Mouse (Mus musculus) layer of hippocampus, adult 2 months (tissue): Measurements from ENCODE around the gene Usp33. TPM values are rescaled to one million over a fixed set of nuclear protein-coding genes. Genes with fewer than 3 reads are reported as not detected.

Experiments
- DNase-seq, 2 experiments: peaks; one replicate each; pipeline ENCODE4 v3.0.0; 2022; ENCODE audit warnings: low spot score in 2 of 2
- H3K27ac ChIP-seq: fragments of 200-600 bp; 2 replicates; pipeline ENCODE4 v1.8.1; 2022
- H3K4me3 ChIP-seq: fragments of 200-600 bp; 2 replicates; pipeline ENCODE4 v1.8.1; 2022; ENCODE audit warnings: mild to moderate bottlenecking
- CTCF ChIP-seq: fragments of 200-600 bp; conservative IDR thresholded peaks from 2 replicates; pipeline ENCODE4 v1.8.1; 2022; ENCODE audit warnings: antibody characterized with exemption, mild to moderate bottlenecking, moderate library complexity
- total RNA-seq, 2 experiments: library from RNA; stranded (reverse); gene quantifications; 2 replicates each; pipeline ENCODE4 v1.2.3; 2021

Usp33 gene
- total RNA-seq, 2 experiments from 2014 or later: 129 to 130 TPM

DNA sequence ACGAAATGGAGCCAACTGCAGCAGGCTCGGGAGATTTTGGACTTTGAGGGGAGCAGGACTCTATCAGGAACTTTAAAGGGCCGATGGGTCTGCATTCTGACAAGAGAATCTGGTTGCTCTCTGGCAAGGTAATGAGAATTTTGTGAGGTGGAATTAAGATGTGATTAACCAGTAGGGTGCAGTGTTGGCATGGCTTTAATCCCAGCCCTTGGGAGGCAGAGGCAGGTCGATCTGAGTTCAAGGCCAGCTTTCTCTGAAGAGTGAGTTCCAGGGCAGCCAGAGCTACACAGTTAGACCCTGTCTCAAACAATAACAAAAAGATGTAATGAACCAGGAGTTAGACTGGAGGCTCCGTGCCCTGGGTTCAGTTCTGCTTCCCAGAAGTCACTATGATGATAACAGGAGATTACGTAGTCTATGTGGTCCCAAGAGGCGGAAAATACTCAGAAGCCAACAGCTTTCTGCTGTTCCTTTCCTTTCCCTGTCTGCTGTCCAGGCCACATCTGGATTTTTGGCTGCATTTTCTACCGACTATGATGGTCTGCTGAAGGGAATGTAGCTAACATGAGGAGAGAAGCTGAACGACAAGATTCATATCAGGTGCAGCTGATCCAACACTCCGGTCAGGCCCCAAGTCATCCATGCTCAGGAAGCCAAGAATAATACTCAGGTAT is 25.2 kb upstream of the Usp33 start:
- no peak; the same call in 1 of the 2 replicates for TF ChIP-seq CTCF
- Histone ChIP-seq H3K27ac (no peak overlapping the region), H3K4me3 (no peak overlapping the region)
- no peak for DNase-seq

- H3K27ac ChIP-seq: no peak overlapping the region
- TF ChIP-seq CTCF: no peak
- H3K4me3 ChIP-seq: no peak overlapping the region
- no peak for DNase-seq
Measured at GRCm38 (mm10) chr3:152321765-152322547, 24.3 kb upstream of the Usp33 start.

GRCm38 (mm10) chr3:152332104-152332503 is 14.2 kb upstream of the Usp33 start:
- no peak for TF ChIP-seq CTCF
- DNase-seq: no peak
- no peak overlapping the region for H3K27ac ChIP-seq
- no peak overlapping the region for H3K4me3 ChIP-seq

DNA sequence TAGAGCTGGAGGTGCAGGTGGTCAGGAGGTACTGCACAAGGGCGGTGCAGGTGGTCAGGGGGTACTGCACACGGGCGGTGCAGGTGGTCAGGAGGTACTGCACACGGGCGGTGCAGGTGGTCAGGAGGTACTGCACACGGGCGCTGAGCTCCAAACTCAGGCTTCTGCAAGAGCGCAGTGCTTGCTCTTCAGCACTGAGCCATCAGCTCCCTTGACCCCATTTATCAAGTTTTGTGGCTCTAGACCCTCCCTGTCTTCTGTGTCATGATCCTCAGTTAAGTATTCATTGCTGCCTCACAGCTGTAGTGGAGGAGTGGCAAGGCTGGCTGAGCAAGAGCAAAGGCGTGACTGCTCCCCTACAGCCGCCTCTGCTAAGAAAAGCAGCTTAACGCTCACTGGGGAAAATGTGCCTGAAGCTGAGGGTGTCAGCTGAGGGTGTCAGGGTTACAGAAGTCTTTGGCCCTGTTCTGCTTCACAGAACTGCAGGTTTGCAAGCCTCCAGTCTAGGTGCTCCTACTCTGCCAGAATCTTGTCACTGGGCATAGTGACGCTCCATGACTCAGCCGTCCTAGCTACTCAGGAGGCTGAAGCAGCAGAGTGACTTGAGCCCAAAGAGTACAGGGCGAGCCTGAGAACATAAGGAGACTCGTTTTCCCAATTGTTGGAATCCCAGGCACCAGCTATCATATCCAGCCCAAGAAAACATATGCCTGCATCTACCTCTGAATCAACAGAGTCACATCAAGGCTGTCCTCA is 13.6 kb upstream of the Usp33 start:
- Histone ChIP-seq H3K27ac (no peak overlapping the region), H3K4me3 (no peak overlapping the region)
- no peak for DNase-seq
- no peak for TF ChIP-seq CTCF

GRCm38 (mm10) chr3:152333641-152334040 is 12.6 kb upstream of the Usp33 start:
- TF ChIP-seq CTCF: no peak
- no peak for DNase-seq
- H3K27ac ChIP-seq: no peak overlapping the region
- no peak overlapping the region for H3K4me3 ChIP-seq

- TF ChIP-seq CTCF: no peak
- H3K27ac ChIP-seq: no peak overlapping the region
- no peak overlapping the region for H3K4me3 ChIP-seq
Measured at GRCm38 (mm10) chr3:152336085-152336484, 10.2 kb upstream of the Usp33 start.

GRCm38 (mm10) chr3:152339862-152340557 is 6.3 kb upstream of the Usp33 start, which contains the start of gene Miga1:
TSS of gene Miga1 (minus strand) at chr3:152340407.
- peak; percentile 84 for DNase-seq
- no peak for TF ChIP-seq CTCF
- Histone ChIP-seq H3K4me3 (peak within 1 kb of the TSS; percentile 86), H3K27ac (peak within 1 kb of the TSS; percentile 81)

More at GRCm38 (mm10) chr3:152336085-152336484, 10.2 kb upstream of the Usp33 start:
- no peak for DNase-seq

DNA sequence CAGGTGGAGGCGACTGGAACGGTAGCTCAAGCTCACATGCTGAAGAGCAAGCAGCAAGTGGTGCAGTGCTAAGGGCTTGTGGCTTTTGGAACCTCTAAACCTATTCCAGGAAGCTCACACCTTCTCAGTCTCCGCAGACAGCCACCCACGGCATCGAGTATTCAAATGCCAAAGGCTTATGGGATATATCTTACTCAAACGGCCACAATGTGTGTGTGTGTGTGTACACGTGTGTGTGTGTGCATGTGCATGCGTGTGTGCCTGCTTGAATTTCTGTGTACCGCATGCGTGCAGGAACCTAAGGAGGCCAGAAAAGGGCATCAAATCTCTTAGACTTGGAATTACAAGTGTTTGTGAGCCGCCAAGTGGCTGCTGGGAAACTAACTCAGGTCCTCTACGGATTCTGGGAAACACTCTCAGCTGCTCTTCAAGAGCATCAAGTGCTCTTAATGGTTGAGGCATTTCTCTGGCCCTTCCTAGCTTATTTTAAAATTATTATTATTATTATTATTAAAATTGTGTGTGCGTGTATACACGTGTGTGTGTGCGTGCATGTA is 3.2 kb upstream of the Usp33 start:
- H3K27ac ChIP-seq: no peak overlapping the region
- H3K4me3 ChIP-seq: no peak overlapping the region
- DNase-seq: no peak
- TF ChIP-seq CTCF: no peak

DNA sequence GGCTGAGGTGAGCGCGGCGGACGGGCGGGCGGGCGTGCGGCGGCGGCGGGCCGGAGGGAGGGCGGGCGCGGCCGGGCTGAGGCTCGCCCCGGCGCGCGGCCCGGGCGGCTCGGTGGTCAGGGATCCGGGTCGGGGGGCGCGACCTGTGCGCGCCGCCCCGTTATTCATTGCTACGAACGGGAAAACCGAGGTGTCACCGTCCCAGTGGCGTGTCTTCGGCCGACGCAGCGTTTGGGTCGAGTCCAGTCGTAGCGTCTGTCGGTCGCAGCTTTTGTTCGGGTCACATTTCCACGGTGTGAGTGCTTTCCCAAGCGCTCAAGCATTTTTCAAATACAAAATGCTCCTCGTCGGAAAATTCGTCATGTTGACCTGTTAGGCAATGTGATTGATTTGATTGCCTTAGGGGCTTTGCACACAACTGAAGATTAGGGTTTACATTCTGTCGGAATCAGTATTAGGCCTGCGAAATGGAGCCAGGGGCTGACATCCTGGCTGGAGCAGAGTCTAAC is 409 bp downstream of the Usp33 start:
- DNase-seq: peak in 1 of 2 experiments; percentile 21
- no peak for TF ChIP-seq CTCF
- peak overlapping the region; percentile 78 for H3K4me3 ChIP-seq

DNA sequence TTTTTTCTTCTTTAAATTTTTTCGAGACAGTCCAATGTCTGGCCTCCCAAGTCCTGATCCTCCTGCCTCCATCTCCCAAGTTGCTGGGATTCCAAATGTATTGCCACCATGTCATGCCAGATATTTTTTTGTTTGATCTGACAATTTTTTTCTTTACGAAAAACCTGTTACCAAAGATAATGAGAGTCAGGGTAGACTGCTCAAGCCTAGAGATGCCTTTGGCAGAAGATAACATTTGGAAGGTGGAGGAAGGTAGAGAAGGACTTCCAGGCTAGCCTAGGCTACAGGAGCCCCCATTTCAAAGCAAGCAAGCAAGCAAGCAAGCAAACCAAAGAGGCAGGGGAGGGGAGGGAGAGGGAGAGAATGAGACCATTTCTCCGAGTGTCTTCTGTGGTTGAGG is 949 bp downstream of the Usp33 start:
- no peak for TF ChIP-seq CTCF
- DNase-seq: no peak
- Histone ChIP-seq H3K4me3 (peak overlapping the region; percentile 78), H3K27ac (peak overlapping the region; percentile 85; the same call in 1 of the 2 replicates)

More for the DNA sequence above, 409 bp downstream of the Usp33 start:
- H3K27ac ChIP-seq: peak overlapping the region; percentile 85

DNA sequence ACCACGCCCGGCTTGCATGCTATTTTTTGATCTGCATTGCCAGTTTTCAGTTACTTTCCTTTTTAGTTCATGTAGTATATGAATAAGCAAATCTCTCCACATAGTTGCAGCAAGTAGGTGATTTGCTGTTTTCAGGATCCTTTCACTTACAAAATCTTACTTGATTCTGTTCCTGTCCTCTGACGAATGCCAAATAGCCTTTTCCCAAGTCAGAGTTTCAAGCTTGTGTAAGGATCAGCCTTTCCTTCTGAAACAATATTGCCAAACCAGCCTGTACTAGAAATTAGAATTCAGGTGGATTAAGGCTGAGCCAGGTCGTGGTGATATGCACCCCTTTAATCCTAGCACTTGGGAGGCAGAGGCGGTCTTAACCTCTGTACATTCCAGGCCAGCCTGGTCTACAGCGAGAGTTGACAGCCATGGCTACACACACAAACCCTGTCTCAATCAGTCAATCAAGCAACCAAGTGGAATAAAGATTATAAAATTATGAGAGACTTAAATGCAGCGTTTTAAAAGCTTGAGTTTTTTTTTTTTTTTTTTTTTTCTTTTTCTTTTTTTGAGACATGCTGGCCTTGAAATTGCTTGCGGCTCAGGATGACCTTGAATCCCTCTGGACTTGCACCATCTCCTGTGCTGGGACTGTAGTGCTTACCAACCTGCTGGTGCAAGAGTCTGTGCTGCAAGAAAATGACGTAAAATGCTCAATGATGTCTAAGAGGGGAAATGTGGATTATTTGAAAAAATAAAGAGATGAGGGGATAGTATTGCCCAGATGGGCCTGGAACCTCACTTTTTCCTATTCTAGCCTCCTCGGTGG is 1.9 kb downstream of the Usp33 start:
- DNase-seq: no peak
- Histone ChIP-seq H3K4me3 (no peak overlapping the region; the same call in 1 of the 2 replicates), H3K27ac (no peak overlapping the region)
- no peak for TF ChIP-seq CTCF
